Mouse (Mus musculus) telencephalon, adult 2 months (tissue): ENCODE results near the gene Gga1.

ENCODE experiments used
- DNase-seq: peaks from one replicate; pipeline ENCODE4 v3.0.0-alpha.2; 2011; ENCODE audit warnings: low read depth, low spot score

The Gga1 gene

DNA sequence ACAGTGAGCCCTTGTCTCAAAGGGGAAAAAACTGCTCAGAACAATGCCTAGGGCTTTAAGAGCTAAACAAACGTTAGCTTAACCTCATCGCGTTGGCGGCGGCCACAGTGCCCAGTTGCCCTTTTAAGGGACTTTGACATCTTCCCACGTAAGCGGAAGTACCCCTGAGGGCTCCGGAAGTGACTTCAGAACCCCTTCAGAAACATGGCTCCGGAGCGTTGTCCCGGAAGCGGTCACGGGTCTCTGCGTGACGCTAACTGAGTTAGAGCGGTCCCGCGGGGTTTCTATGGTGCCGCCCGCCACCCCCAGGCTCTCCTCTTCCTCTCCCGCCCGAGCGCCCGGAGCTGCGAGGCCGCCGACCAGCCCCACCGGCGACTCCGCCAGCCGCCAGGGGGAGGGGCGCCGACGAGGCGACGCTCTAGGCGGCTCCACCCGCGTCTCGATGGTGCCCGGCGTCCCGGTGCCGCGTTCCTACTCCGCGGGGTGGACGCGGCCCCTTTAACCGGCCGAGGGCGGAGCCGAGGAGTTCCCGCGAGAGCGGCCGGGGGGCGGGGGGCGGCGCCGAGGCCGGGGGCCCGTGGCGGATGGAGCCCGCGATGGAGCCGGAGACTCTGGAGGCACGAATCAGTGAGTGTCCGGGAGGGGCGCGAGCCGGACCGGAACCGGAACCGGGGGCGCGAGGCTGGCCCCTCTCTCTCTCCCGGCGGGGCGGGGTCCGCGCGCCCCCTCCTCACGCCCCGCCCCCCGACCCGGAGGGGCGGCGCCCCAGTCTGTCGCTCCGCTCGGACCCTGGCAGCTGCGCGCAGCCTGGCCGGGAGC lies at the start of gene Gga1:
Gga1 (plus strand) TSS at position 200 of the 819 bp plus-strand sequence.
- peak; percentile 98 for DNase-seq

- no peak for DNase-seq
Measured at GRCm38 (mm10) chr15:78828315-78828714, 48.7 kb upstream of the Gga1 start.

DNA sequence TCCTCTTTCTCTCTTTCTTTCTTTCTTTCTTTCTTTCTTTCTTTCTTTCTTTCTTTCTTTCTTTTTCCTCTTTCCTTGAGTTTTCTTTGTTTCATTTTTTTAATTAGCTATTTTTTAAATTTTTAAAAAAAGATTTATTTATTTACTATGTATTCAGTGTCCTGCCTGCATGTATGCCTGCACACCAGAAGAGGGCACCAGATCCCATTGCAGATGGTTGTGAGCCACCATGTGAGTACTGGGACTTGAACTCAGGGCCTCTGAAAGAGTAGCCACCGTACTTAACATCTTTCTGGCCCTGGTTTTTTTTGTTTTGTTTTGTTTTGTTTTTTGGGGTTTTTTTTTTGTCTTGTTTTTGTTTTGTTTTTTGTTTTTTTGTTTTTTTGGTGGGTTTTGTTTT lies 47.4 kb upstream of the Gga1 start:
- DNase-seq = no peak

DNA sequence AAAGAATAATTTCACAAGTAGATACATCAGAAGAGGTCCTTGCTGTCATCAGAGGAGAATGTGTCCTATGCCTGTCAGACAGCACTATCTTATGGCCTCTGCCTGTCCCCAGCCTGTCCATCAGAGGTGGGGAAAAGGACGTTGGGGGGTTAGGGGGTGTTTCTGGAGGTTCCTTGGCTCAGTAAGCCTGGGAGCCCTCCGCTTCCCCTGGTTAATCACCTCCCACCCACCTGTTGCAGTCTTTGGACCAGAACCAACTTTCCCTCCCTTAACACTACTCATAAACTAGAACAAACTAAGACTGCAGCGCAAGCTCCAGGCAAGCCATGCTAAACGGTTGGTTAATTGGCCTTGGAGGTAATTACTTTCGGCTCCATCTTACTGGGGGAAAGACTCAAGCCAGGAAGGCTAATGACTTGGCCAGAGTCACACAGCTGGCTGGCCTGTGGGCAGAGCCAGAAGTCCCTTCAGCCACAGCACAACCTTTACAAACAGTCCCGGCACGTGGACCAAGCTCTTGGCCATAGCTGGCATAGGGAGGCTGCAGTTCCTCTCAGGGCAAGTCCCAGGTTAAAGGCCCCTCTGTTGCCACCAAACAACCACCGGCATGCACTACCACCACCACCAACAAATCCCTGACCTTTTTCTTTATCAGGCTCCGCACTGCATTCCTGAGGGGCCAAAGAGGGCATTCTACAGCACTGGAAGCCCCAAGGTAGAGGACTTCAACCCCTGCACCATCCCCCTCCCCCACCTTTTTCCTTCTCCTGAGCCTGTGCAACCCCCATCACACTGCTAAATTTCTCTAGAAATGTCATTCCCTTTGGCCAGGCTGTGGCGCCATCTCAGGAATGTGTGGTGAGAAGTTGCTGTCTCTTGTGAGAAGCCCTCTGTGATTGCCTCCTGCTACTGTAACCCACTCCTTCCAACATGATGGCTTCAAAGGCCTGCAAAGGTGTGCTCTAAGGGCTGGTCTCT lies 46.0 kb upstream of the Gga1 start:
- DNase-seq = no peak

GRCm38 (mm10) chr15:78831720-78832657 lies 45.0 kb upstream of the Gga1 start:
- DNase-seq = no peak

DNA sequence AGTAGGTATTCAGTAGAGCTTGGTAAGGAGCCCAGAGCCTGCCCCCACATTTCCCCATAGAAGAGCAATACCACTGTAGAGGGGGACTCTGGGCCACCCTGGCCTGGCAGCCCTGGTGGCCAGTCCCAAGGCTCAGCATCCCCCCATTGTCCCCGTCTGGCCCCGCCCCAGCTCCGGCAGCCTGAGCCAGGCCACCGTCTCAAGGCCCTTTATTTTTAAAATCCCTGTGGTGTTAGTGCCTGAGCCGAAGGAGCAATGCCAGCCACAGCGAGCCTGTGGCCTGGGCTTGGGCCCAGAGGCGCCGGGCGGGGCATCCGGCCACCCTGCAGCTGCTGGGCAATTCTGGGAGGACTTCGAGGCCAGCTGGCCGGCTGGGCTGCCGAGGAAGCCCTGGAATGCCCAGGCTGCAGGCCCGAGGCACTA lies 44.3 kb upstream of the Gga1 start:
- no peak for DNase-seq

DNA sequence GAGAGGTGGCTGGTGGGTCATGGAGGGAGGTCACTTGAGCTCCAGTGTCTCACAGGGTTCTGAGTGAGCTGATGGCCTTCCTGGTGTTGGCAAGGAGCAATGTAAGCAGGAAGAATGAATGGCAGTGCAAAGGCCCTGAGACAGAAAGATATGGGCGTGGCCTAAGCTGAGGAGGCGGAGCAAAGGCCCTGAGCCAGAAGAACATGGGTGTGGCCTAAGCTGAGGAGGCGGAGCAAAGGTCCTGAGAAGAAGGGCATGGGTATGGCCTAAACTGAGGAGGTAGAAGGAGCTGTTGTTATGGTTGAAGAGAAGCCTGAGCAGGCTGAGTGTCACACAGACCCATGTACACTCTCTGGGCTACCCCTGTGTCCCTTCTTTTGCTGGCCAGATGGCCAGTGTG lies 43.4 kb upstream of the Gga1 start:
- DNase-seq = no peak

DNA sequence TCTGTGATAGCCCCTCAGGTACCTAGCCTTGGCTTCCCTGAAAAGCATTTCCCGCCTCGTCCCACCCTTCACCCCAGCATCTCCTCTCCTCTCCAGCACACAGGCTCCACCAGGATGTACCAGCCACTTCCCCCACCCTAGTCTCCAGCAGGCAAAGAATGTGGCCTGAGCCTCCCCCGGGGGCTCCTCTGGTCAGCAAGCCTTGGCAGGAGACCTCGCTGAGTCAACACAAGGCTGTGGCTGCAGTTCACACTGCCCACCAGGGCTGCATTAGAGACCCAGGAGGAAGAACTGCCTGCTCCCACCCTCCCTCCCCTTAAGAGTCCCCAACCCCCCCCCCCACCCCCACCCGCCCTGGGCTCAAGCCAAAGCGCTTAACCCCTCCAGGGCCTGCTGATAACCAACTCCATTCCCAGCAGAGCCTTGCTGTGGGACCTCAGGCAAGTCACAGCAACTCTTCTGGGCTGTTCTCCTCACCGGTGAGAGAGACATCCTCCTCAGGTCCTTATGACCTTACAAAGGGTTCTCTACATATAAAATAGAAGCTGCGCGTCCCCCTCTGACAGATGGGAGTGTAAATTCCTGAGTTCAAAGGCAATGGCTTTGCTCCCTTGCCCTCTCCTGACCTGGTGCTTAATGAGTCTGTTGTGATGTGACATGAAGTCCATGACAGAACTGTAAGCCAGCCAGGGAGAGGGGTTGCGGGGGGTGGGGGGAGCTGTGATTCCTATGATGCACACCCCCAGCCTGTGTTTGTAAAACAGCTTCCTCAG lies 42.6 kb upstream of the Gga1 start:
- no peak for DNase-seq

DNA sequence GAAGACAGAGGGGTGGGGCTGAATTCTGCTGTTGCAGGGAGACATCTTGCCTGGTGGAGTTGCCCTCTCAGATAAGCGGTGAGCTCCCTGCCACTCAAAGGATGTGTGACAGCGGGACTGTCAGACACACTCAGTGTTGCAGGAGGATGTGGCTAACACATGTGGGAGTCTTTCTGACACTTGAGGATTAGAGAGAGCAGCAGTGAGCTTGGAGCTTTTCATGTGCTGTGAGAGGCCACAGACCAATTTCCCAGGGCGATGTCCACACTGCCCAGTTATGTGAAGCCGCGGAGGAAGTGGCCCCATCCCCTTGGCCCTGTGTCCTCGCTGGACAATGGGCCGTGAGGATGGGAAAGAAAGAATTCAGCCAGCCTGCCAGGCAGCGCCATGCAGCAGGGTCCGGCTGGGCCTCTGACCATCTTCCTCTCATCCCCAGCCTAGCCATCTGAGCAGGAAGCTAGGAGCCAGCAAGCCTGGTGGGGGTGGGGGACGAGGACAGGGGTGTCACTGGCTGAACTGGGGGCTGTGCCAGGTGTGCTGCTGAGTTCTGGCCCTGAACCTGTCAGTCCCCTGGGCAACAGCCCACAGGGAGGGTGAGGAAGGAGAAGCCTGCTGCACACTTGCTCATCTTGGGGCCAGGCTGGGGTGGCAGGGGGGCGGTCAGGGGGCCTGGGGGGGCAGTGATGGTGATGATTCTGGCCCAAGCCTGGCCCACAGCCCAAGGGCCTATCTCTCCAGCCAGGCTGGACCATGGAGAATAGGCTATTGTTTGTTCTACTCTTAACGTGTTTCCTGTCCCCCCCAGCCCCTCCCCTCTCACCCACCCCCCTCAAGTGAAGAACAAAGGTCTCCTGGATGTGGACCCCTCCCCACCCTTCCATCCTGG lies 41.5 kb upstream of the Gga1 start:
- DNase-seq = no peak

DNA sequence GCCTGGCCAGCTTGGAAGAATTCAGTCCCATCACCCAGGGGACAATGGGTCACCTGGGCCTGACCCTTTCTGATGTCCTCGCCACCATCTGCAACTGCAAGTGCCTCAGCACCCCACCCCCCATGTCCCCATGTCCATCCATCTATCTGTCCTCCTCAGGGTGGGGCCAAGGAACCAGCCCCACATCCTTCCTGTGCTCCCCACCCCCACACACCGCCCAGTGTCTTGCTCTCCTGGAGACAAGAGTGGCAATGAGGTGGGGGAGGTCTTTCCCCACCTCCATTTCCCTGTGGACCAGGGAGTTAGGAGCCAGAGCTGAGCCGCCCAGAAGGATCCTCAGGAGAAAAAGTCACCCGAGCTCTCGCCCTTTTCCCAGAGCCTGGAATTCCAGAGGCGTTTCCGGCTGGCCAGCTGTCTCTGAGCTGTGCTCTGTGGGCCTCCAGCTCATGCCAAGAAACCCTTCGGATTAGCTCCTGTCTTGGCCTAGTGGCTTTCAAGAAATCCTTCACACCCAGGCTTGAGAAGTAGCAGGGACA lies 40.8 kb upstream of the Gga1 start:
- DNase-seq = no peak

GRCm38 (mm10) chr15:78839744-78840143 lies 37.2 kb upstream of the Gga1 start:
- DNase-seq = no peak

DNA sequence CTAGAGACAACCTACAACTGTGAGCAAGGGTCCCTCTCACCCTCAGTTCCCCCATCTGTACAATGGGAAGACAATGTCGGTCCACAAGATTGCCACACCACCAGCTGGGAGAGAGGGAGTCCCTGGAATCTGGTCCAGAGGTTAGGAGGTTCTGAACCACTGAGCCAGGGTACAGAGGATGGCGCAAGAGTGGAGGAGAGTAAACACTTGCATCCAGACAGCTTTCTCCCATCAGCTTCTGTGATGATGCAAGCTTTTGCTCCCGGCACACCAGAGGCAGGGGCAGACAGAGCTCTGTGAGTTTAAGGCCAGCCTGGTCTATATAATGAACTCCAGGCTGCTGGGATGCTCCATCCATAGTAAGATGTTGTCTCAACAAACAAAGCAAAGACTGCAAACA lies 36.7 kb upstream of the Gga1 start:
- DNase-seq = no peak

DNA sequence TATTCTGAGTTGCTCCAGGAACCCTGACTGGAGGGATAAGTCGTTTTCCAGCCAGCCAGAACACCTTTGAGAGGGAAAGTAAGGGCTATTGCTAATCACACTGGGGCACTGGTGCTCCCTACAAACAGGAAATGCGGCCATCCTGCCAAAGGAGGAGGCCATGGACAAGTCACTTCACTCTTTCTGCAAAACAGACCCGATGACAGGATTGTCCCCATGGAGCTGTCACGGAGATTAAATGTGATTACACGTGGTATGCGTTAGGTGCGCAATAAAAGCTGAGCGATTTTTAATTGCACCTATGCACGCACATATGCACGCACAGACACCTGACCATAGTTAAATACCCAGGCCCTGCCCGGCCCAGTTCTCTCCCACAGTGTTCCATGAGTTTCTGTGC lies 36.2 kb upstream of the Gga1 start:
- no peak for DNase-seq

DNA sequence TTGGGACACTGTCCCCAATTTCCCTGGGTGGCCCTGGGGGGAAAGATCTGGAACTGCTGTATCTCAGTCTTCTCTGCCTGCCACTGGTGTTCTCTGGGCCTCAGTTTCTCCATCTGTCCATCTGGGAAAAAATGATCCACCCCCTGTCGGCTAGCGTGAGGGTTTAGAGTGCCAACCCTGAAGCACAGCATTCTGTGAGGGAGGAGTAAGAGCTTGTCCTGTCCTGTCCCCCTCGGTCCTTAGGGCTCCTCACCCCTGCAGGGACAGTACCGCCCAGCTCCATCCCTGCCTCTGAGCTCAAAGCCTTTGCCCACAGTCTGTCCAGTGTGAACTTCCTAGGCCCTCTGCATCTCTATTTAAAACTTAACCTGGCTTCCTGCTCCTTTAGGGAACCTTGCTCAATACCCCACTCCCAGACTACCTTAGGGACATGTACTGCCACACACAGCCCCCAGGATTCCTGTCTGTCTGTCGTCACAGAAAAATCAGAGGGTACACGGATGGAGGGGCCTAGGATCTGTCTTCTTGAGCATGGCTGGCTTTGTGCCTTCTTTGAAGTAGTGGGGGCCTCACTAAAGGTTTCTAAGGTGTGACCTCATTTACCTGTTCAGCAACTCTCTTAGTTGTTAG lies 35.7 kb upstream of the Gga1 start:
- DNase-seq = no peak

- no peak for DNase-seq
Measured at GRCm38 (mm10) chr15:78842371-78843163, 34.4 kb upstream of the Gga1 start, which contains the start of gene Cdc42ep1. Gene Cdc42ep1, plus strand, starts transcription at chr15:78842624.

DNA sequence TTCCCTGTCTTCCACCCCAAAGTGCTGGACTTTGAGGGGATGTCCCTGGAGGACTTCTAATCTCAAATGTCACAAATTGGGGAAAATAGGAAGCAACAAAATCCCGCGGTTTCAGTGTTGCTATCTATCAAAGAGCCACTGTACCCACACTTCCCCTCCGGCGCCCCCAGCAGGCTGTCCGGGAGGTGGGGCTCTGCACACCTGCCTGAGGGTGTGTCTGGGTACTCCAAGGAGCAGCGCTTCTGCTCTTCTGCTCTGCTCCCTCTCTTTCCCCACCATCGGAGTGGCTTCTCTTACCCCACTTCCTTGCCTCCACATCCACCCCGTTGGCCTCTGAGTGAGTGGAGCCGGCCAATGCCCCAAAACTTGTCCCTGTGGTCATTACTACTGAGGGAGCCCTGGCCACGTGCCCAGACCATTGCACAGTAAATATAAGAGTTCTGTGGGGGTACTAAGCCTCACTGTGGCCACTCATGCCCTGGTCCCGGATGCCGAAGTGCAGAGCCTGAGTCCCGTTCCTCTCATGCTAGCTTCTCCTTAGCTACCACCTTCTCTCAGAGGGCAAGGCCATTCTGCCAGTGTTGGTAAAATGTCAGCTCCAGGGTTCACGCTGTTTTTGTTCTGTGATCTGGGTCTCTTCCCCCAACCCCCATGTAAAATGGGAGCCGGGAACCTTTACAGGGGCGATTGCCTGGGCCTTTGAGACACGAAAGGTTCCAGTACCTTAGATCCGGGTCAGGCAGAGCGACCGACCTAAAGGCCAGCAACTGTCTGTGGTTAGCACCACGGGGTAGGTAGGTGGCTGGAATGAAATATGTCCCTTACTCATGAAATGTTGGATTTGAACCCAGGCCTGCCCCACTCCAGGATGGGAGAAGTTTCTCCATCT lies 33.2 kb upstream of the Gga1 start:
- no peak for DNase-seq

GRCm38 (mm10) chr15:78844791-78845190 lies 32.2 kb upstream of the Gga1 start:
- DNase-seq = peak; percentile 51
